Mouse (Mus musculus) layer of hippocampus, adult 9-10 months (tissue): Measurements from ENCODE around the gene Wsb2.
A peak's percentile ranks its signal among the peaks of the same experiment; 100 is the strongest.
"Not testable (repeated sequence)": the region's sequence is repeated elsewhere in the genome, so short reads cannot be mapped to it uniquely, and the experiment has no call there.

ENCODE experiments used
- DNase-seq: peaks from one replicate; pipeline ENCODE4 v3.0.0; 2022; ENCODE audit warnings: low spot score

Gene Wsb2

GRCm38 (mm10) chr5:117357478-117358247 is 559 bp downstream of the Wsb2 start:
- no peak for DNase-seq

GRCm38 (mm10) chr5:117358248-117358630 is 1.1 kb downstream of the Wsb2 start:
- no peak for DNase-seq

- DNase-seq, result no peak
Measured at GRCm38 (mm10) chr5:117358725-117359124, 1.6 kb downstream of the Wsb2 start.

GRCm38 (mm10) chr5:117359497-117360227 is 2.6 kb downstream of the Wsb2 start:
- no peak for DNase-seq

- DNase-seq, result no peak
Measured at GRCm38 (mm10) chr5:117360228-117360515, 3.1 kb downstream of the Wsb2 start.

- DNase-seq, result no peak
Measured at GRCm38 (mm10) chr5:117360631-117361541, 3.8 kb downstream of the Wsb2 start.

- DNase-seq, result no peak
Measured at GRCm38 (mm10) chr5:117361590-117361989, 4.5 kb downstream of the Wsb2 start.

GRCm38 (mm10) chr5:117363066-117363782 is 6.1 kb downstream of the Wsb2 start:
- DNase-seq, result no peak

- DNase-seq, result no peak
Measured at GRCm38 (mm10) chr5:117364821-117365220, 7.7 kb downstream of the Wsb2 start.

GRCm38 (mm10) chr5:117365904-117366561 is 8.9 kb downstream of the Wsb2 start:
- DNase-seq, result no peak

- DNase-seq, result no peak
Measured at GRCm38 (mm10) chr5:117367206-117367605, 10.1 kb downstream of the Wsb2 start.

- no peak for DNase-seq
Measured at GRCm38 (mm10) chr5:117370592-117370991, 13.5 kb downstream of the Wsb2 start.

GRCm38 (mm10) chr5:117373418-117373817 is 16.3 kb downstream of the Wsb2 start:
- no peak for DNase-seq

- no peak for DNase-seq
Measured at GRCm38 (mm10) chr5:117374372-117375049, 17.4 kb downstream of the Wsb2 start.

GRCm38 (mm10) chr5:117376331-117376761 is 19.2 kb downstream of the Wsb2 start:
- DNase-seq, result no peak

- DNase-seq, result not testable (repeated sequence)
Measured at GRCm38 (mm10) chr5:117377731-117378130, 20.6 kb downstream of the Wsb2 start.

- no peak for DNase-seq
Measured at GRCm38 (mm10) chr5:117380199-117380598, 23.1 kb downstream of the Wsb2 start.

- no peak for DNase-seq
Measured at GRCm38 (mm10) chr5:117381785-117382184, 24.7 kb downstream of the Wsb2 start.

- DNase-seq, result no peak
Measured at GRCm38 (mm10) chr5:117383198-117383597, 26.1 kb downstream of the Wsb2 start.

GRCm38 (mm10) chr5:117388296-117388751 is 31.2 kb downstream of the Wsb2 start:
- no peak for DNase-seq

GRCm38 (mm10) chr5:117388877-117389276 is 31.8 kb downstream of the Wsb2 start, which contains the start of gene Rfc5:
Gene Rfc5 (minus strand): TSS chr5:117389047.
- DNase-seq, result peak; percentile 81
